Mouse (Mus musculus) T-cell, adult 2 months (primary cell): Measurements from ENCODE around the gene Hrh3.

ENCODE experiments used
- DNase-seq: peaks from one replicate; pipeline ENCODE4 v3.0.0; 2022; ENCODE audit warnings: low spot score

Hrh3 gene

DNA sequence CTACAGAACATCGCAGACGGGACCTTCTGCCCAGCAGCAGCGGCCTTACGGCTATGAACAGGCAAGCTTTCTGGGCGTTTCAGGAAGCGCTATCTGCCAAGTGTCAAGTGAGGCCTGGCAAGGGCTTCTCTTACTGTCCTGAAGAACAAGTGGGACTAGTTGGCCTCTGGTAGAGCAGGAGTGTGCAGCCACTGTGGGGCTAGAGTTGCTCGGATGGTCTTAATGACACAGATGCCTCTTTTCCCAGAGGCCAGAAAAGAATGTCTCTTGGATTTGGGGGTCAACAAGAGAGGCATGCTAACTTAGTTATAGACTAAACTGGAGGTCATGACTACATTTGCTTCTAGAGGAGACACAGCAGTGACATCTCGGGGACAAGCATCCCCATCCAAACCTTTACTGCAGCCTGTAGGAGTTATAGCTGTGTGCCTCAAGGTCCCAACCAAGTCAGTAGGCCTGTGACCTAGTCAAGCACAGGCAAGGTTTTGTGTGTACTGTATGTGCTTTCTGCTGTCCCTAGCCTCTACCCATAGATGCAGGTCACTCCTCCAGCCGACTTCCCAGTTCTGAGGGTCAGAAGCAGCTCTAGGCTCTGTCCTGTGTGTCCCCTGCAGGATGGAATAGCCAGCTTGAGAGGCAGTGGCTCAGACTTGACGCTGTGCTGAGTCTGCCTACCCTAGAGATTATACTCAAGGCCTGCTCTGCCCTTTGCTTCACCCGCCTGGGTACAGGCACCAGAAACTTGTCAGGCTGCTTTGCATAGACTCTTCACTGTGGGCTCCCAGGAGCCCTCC is 40.8 kb downstream of the Hrh3 start:
- no peak for DNase-seq

- no peak for DNase-seq
Measured at GRCm38 (mm10) chr2:180053001-180053400, 51.3 kb downstream of the Hrh3 start.

DNA sequence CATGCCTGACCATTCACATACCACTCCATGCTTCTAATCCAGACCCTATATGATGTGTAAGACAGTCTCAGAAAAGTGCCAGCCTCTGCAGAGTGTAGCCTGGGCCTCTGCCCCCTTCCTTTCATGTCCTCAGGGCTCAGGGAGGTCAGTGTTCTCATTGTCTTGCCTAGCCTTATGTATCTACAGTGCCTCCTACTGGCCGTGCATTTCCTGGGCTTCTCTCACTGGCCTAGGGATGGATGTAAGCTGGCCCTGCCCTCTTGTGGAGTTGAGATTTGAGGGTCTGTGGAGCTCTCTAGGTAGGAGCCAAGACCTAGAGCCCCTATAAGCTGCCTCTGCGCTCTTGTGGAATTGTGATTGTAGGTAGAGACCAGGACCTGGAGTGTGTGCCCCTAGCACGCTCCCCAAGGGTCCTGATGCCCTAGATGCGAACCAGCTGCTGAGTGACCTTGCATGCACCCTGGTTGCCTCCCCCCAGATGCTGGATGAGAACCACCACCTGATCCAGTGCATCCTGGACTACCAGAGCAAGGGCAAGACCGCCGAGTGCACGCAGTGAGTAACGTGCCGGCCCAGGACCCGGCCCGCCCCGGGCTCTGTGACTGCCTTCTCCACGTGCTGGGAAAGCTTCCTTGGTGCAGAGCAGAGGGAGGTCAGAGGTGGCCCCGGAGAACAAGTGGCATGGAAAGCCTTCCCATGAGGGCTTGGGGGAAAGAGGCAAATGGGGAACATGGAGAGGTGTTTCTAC is 52.1 kb downstream of the Hrh3 start:
- DNase-seq, result no peak

- peak; percentile 79 for DNase-seq
Measured at GRCm38 (mm10) chr2:180050986-180051385, 53.3 kb downstream of the Hrh3 start.
